Mouse (Mus musculus) liver, adult 2 months (tissue): ENCODE results near the gene Myh13. TPM values are rescaled to one million over a fixed set of nuclear protein-coding genes. Genes with fewer than 3 reads are reported as not detected.

Experiments
- DNase-seq: peaks from one replicate; pipeline ENCODE4 v3.0.0-alpha.2; 2011; ENCODE audit warnings: low read depth, low spot score; ENCODE audit errors: extremely low read depth
- H3K27ac ChIP-seq: fragments of 200-500 bp; replicated peaks from 2 replicates; pipeline ENCODE4 v1.5.1; 2012; ENCODE audit warnings: low read depth, mild to moderate bottlenecking, control low read depth, inconsistent platforms, low read length; ENCODE audit not compliant: insufficient read depth
- H3K27me3 ChIP-seq: fragments of 200-500 bp; 2 replicates; pipeline ENCODE4 v1.6.1; 2012; ENCODE audit warnings: mild to moderate bottlenecking, moderate library complexity, low read length, inconsistent platforms; ENCODE audit not compliant: control insufficient read depth, insufficient read depth
- H3K36me3 ChIP-seq: fragments of 200-500 bp; 2 replicates; pipeline ENCODE4 v1.6.1; 2012; ENCODE audit warnings: low read length, inconsistent platforms; ENCODE audit not compliant: control insufficient read depth, insufficient read depth
- H3K4me1 ChIP-seq: fragments of 200-500 bp; 2 replicates; pipeline ENCODE4 v1.6.1; 2011; ENCODE audit warnings: low read length; ENCODE audit not compliant: control insufficient read depth, insufficient read depth
- H3K4me3 ChIP-seq: fragments of 200-500 bp; 2 replicates; pipeline ENCODE4 v1.5.1; 2011; ENCODE audit warnings: low read depth, mild to moderate bottlenecking, control low read depth, low read length, moderate library complexity; ENCODE audit not compliant: insufficient read depth
- H3K79me2 ChIP-seq: fragments of 200-500 bp; 2 replicates; pipeline ENCODE4 v1.6.1; 2012; ENCODE audit warnings: inconsistent platforms, mild to moderate bottlenecking, low read length, moderate library complexity; ENCODE audit not compliant: control insufficient read depth, insufficient read depth
- H3K9ac ChIP-seq: fragments of 200-500 bp; 2 replicates; pipeline ENCODE4 v1.6.1; 2012; ENCODE audit warnings: low read depth, mild to moderate bottlenecking, control low read depth, inconsistent platforms, low read length
- CTCF ChIP-seq: fragments of 200-500 bp; IDR thresholded peaks from 2 replicates; pipeline ENCODE4 v1.5.1; 2011; ENCODE audit warnings: low read depth, low read length, control low read depth
- POLR2A ChIP-seq: fragments of 200-500 bp; IDR thresholded peaks from 2 replicates; pipeline ENCODE4 v1.6.1; 2011; ENCODE audit warnings: low read length, control low read depth; ENCODE audit not compliant: insufficient read depth; ENCODE audit errors: extremely low read depth
- WGBS: fragments of 180-500 bp; shearing (Covaris S2); methylation state at CpG from one replicate; pipeline ENCODE4 v1.1.7; 2018; 5-methylcytosine and 5-hydroxymethylcytosine counted together
- polyA plus RNA-seq: library from polyadenylated mRNA; depleted of rRNA; stranded (reverse); fragments of >200 nt; gene quantifications from 2 replicates; pipeline ENCODE4 v1.2.3, GENCODE M21; 2012
- total RNA-seq: library from RNA; depleted of rRNA; stranded (reverse); fragments of >200 nt; gene quantifications from 2 replicates; pipeline ENCODE4 v1.2.3, GENCODE M21; 2014

The Myh13 gene
- total and polyA plus RNA-seq, 2 experiments = not detected

- Histone ChIP-seq H3K4me3 (no peak overlapping the region), H3K4me1 (no peaks in the 10 kb centered on the region), H3K27me3 (no peaks in the 10 kb centered on the region), H3K79me2 (no peaks in the 10 kb centered on the region), H3K36me3 (no peaks in the 10 kb centered on the region), H3K9ac (no peak overlapping the region), H3K27ac (no peak overlapping the region)
- 53% methylated on average over 4 of the region's 4 CpGs for WGBS
- DNase-seq = no peak
- TF ChIP-seq CTCF = no peak
- no peak for TF ChIP-seq POLR2A
These were observed 60.4 kb downstream of the Myh13 start for GRCm38 (mm10) chr11:67381833-67382232.

DNA sequence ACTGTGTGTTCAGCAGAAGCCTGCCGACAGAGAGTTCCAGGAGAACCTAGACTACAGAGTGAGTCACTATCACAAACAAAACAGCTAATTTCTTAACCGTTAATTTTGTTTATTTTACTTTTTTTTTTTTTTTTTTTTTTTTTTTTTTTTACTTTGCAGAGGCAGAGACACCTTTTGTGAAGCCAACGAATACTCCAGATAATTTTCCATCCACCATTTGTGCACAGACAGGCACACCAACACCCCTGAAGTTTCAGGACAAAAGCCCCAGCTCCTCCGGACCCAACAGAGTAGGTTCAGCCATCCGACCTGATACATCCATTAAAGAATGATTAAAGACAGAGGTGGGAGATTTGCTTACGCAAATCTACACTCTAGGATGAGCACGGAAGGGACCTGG lies 63.2 kb downstream of the Myh13 start:
- H3K79me2 ChIP-seq = no peaks in the 10 kb centered on the region
- DNase-seq = no peak
- no peaks in the 10 kb centered on the region for H3K36me3 ChIP-seq
- H3K4me1 ChIP-seq = no peaks in the 10 kb centered on the region
- no peak overlapping the region for H3K27ac ChIP-seq
- H3K9ac ChIP-seq = no peak overlapping the region
- 82% methylated on average over 7 of the region's 7 CpGs for WGBS
- no peaks in the 10 kb centered on the region for H3K27me3 ChIP-seq
- H3K4me3 ChIP-seq = no peak overlapping the region
- no peak for TF ChIP-seq CTCF
- no peak for TF ChIP-seq POLR2A

DNA sequence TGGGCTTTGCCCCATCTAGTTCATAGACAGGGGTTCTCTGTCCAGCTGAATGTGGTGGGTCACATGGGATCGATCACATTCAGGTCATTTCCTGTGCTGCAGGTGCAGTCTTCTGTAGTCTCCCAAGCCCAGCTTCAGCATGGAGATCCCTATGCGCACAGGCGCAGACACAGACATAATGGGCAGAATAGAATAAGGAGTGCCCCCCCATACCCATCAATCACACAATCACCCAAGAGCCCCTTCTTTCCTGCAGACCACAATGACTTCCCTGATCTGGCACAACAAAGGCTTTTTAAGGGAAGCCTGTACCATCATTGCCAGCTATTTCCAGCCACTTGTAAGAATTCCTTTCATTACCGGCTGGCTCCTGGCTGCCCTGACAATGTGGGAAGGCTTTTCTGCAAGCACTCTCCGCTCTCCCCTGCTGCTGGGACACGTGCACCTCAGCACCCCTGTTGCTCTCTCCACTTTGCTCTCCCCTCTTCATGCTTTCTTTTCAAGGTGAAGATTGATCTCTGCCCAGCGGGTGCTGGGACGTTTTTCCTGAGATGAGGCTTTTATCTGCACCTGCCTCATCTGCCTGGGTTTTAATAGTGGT lies 65.5 kb downstream of the Myh13 start:
- no peak overlapping the region for H3K4me3 ChIP-seq
- no peak for TF ChIP-seq CTCF
- TF ChIP-seq POLR2A = no peak
- no peaks in the 10 kb centered on the region for H3K79me2 ChIP-seq
- DNase-seq = no peak
- no peaks in the 10 kb centered on the region for H3K4me1 ChIP-seq
- H3K9ac ChIP-seq = no peak overlapping the region
- H3K27ac ChIP-seq = no peak overlapping the region
- H3K27me3 ChIP-seq = no peaks in the 10 kb centered on the region
- 52% methylated on average over 8 of the region's 8 CpGs for WGBS
- no peaks in the 10 kb centered on the region for H3K36me3 ChIP-seq

DNA sequence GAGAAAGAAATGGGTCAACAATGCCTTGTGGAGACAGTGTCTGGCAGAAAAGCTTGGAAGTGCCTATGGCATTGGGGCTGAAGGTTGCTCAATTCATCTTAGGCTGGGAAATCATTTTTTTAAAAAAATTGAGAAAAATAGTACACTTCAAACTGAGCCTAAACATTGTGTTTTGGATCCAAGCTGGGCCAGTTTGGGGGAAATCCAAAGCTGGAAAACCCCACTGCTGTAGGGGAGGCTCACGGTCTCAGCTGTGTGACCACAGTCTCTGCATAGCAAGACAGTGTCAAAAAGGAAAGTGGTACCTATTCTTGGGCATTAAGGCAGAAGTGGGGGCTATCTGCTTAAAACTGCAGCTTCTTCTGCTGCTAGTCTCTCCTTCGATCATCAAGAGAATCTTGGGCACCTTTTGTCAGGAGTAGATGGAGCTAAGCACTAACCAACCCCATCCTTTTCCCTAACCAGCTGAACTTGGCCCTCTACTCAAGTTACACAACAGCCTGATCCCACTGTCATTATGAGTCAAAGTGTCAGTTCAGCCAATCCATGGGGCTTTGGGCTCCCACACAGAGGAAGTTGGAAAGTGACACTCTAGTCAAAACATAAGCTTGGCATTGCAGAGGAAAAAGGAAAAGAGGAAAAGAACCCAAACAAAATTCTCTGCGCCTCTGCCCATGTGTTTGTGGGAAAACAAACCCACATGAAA lies 69.4 kb downstream of the Myh13 start:
- TF ChIP-seq POLR2A (no peak), CTCF (no peak)
- Histone ChIP-seq H3K36me3 (no peaks in the 10 kb centered on the region), H3K27ac (no peak overlapping the region), H3K79me2 (no peaks in the 10 kb centered on the region), H3K9ac (no peak overlapping the region), H3K4me1 (no peaks in the 10 kb centered on the region), H3K27me3 (no peaks in the 10 kb centered on the region), H3K4me3 (no peak overlapping the region)
- no peak for DNase-seq
- 69% methylated on average over 3 of the region's 3 CpGs for WGBS

- Histone ChIP-seq H3K36me3 (no peaks in the 10 kb centered on the region), H3K79me2 (no peaks in the 10 kb centered on the region), H3K9ac (no peak overlapping the region), H3K4me3 (no peak overlapping the region), H3K4me1 (no peaks in the 10 kb centered on the region), H3K27ac (no peak overlapping the region), H3K27me3 (no peaks in the 10 kb centered on the region; the same call in 1 of the 2 replicates)
- 72% methylated on average over 3 of the region's 3 CpGs for WGBS
- TF ChIP-seq CTCF (no peak), POLR2A (no peak)
- DNase-seq = no peak
These were observed 70.9 kb downstream of the Myh13 start for GRCm38 (mm10) chr11:67392369-67392768.

GRCm38 (mm10) chr11:67400956-67401355 lies 79.5 kb downstream of the Myh13 start:
- Histone ChIP-seq H3K4me3 (no peak overlapping the region), H3K36me3 (no peaks in the 10 kb centered on the region), H3K27ac (no peak overlapping the region), H3K79me2 (no peaks in the 10 kb centered on the region), H3K9ac (no peak overlapping the region), H3K27me3 (no peaks in the 10 kb centered on the region; the same call in 1 of the 2 replicates), H3K4me1 (peaks cover 5% of the 10 kb centered on the region; the same call in 1 of the 2 replicates)
- 76% methylated on average over 5 of the region's 5 CpGs for WGBS
- no peak for TF ChIP-seq CTCF
- TF ChIP-seq POLR2A = no peak
- no peak for DNase-seq
